Mouse (Mus musculus) stomach, embryonic 15.5 days (tissue): ENCODE data around the gene Nkd2. TPM values are rescaled to one million over a fixed set of nuclear protein-coding genes. Genes with fewer than 3 reads are reported as not detected.

Experiments
- ATAC-seq: fragments of 200-750 bp; cut with Nextera tagmentation; 2 replicates; pipeline ENCODE4 v1.8.0; 2017; ENCODE audit warnings: low read depth, moderate number of reproducible peaks, moderate TSS enrichment; ENCODE audit not compliant: insufficient read depth, low FRiP score
- H3K27ac ChIP-seq: fragments of 300-500 bp; sonication (generic); 2 replicates; pipeline ENCODE4 v1.5.1; 2015; ENCODE audit warnings: mild to moderate bottlenecking, inconsistent platforms
- H3K27me3 ChIP-seq: fragments of 300-500 bp; sonication (generic); replicated peaks from 2 replicates; pipeline ENCODE4 v1.6.1; 2015; ENCODE audit warnings: inconsistent platforms
- H3K36me3 ChIP-seq: fragments of 300-500 bp; sonication (generic); 2 replicates; pipeline ENCODE4 v1.6.1; 2015; ENCODE audit warnings: inconsistent platforms
- H3K4me1 ChIP-seq: fragments of 300-500 bp; sonication (generic); 2 replicates; pipeline ENCODE4 v1.6.1; 2015; ENCODE audit warnings: inconsistent platforms
- H3K4me2 ChIP-seq: fragments of 300-500 bp; sonication (generic); 2 replicates; pipeline ENCODE4 v1.6.1; 2015; ENCODE audit warnings: mild to moderate bottlenecking, inconsistent platforms
- H3K4me3 ChIP-seq: fragments of 300-500 bp; sonication (generic); replicated peaks from 2 replicates; pipeline ENCODE4 v1.5.1; 2015; ENCODE audit warnings: inconsistent platforms
- H3K9ac ChIP-seq: fragments of 300-500 bp; sonication (generic); 2 replicates; pipeline ENCODE4 v1.6.1; 2015; ENCODE audit warnings: inconsistent platforms
- H3K9me3 ChIP-seq: fragments of 300-500 bp; sonication (generic); 2 replicates; pipeline ENCODE4 v1.6.1; 2016; ENCODE audit warnings: inconsistent platforms
- WGBS: fragments of 180-500 bp; shearing (Covaris S2); methylation state at CpG from one replicate; pipeline ENCODE4 v1.1.7; 2015; 5-methylcytosine and 5-hydroxymethylcytosine counted together
- polyA plus RNA-seq: library from polyadenylated mRNA; unstranded; fragments of >200 nt; fragmentation: Nextera tagmentation; extraction: Ambion mirVana; gene quantifications from 2 replicates; pipeline ENCODE4 v1.2.1, GENCODE M21; 2015

Gene Nkd2
- polyA plus RNA-seq, 1 experiment from 2014 or later, result 4.1 TPM

- no peak overlapping the region for H3K27ac ChIP-seq
- 92% methylated on average over 7 of the region's 7 CpGs for WGBS
Observed at GRCm38 (mm10) chr13:73814181-73814580, 33.2 kb downstream of the Nkd2 start.

GRCm38 (mm10) chr13:73812936-73813335 is 34.5 kb downstream of the Nkd2 start:
- WGBS, result 86% methylated on average over 3 of the region's 3 CpGs
- Histone ChIP-seq H3K36me3 (peaks cover 22% of the 10 kb centered on the region; the same call in 1 of the 2 replicates), H3K4me1 (no peaks in the 10 kb centered on the region; the same call in 1 of the 2 replicates), H3K27ac (no peak overlapping the region), H3K4me3 (no peak overlapping the region), H3K9me3 (no peaks in the 10 kb centered on the region), H3K9ac (no peak overlapping the region), H3K27me3 (no peaks in the 10 kb centered on the region), H3K4me2 (no peak overlapping the region)
- no peak for ATAC-seq

More at GRCm38 (mm10) chr13:73814181-73814580, 33.2 kb downstream of the Nkd2 start:
- Histone ChIP-seq H3K4me3 (no peak overlapping the region), H3K9ac (no peak overlapping the region), H3K36me3 (0 out of 2 replicates have a peak, but pooled peaks cover 18% of the 10 kb centered on the region), H3K9me3 (no peaks in the 10 kb centered on the region), H3K4me1 (no peaks in the 10 kb centered on the region; the same call in 1 of the 2 replicates), H3K27me3 (no peaks in the 10 kb centered on the region), H3K4me2 (no peak overlapping the region)
- no peak for ATAC-seq

- H3K4me2 ChIP-seq, result no peak overlapping the region
- H3K36me3 ChIP-seq, result peaks cover 6% of the 10 kb centered on the region
- H3K9ac ChIP-seq, result no peak overlapping the region
- no peak overlapping the region for H3K4me3 ChIP-seq
- no peaks in the 10 kb centered on the region for H3K4me1 ChIP-seq
- no peaks in the 10 kb centered on the region for H3K9me3 ChIP-seq
- no peak overlapping the region for H3K27ac ChIP-seq
- WGBS, result 91% methylated on average over 5 of the region's 5 CpGs
- ATAC-seq, result no peak
- H3K27me3 ChIP-seq, result no peaks in the 10 kb centered on the region
Observed at GRCm38 (mm10) chr13:73804914-73805313, 42.5 kb downstream of the Nkd2 start.

GRCm38 (mm10) chr13:73803450-73804178 is 43.8 kb downstream of the Nkd2 start:
- Histone ChIP-seq H3K9ac (no peak overlapping the region), H3K4me2 (no peak overlapping the region), H3K27me3 (no peaks in the 10 kb centered on the region), H3K4me1 (no peaks in the 10 kb centered on the region), H3K9me3 (no peaks in the 10 kb centered on the region), H3K4me3 (no peak overlapping the region), H3K36me3 (peaks cover 15% of the 10 kb centered on the region), H3K27ac (peak overlapping the region; percentile 6; the same call in 1 of the 2 replicates)
- 73% methylated on average over 8 of the region's 8 CpGs for WGBS
- ATAC-seq, result peak; percentile 36; the same call in 1 of the 2 replicates

- Histone ChIP-seq H3K4me2 (no peak overlapping the region), H3K4me1 (no peaks in the 10 kb centered on the region), H3K9ac (no peak overlapping the region), H3K27ac (no peak overlapping the region), H3K27me3 (no peaks in the 10 kb centered on the region), H3K36me3 (peaks cover 37% of the 10 kb centered on the region), H3K9me3 (no peaks in the 10 kb centered on the region), H3K4me3 (no peak overlapping the region)
- ATAC-seq, result no peak
- WGBS, result 84% methylated on average over 5 of the region's 5 CpGs
Observed at GRCm38 (mm10) chr13:73799110-73799509, 48.3 kb downstream of the Nkd2 start.

- H3K4me3 ChIP-seq, result no peak overlapping the region
- WGBS, result 87% methylated on average over 5 of the region's 5 CpGs
- no peaks in the 10 kb centered on the region for H3K9me3 ChIP-seq
- no peaks in the 10 kb centered on the region for H3K27me3 ChIP-seq
- H3K4me2 ChIP-seq, result no peak overlapping the region
- H3K9ac ChIP-seq, result no peak overlapping the region
- no peaks in the 10 kb centered on the region for H3K4me1 ChIP-seq
- no peak overlapping the region for H3K27ac ChIP-seq
- ATAC-seq, result no peak
- H3K36me3 ChIP-seq, result peaks cover 43% of the 10 kb centered on the region
Observed at GRCm38 (mm10) chr13:73793171-73793570, 54.3 kb downstream of the Nkd2 start.

- H3K4me2 ChIP-seq, result no peak overlapping the region
- H3K4me3 ChIP-seq, result no peak overlapping the region
- H3K36me3 ChIP-seq, result peaks cover 40% of the 10 kb centered on the region
- H3K9me3 ChIP-seq, result no peaks in the 10 kb centered on the region
- no peak for ATAC-seq
- 96% methylated on average over 4 of the region's 4 CpGs for WGBS
- no peaks in the 10 kb centered on the region for H3K4me1 ChIP-seq
- H3K27ac ChIP-seq, result no peak overlapping the region
- H3K9ac ChIP-seq, result no peak overlapping the region
- no peaks in the 10 kb centered on the region for H3K27me3 ChIP-seq
Observed at GRCm38 (mm10) chr13:73792176-73792575, 55.3 kb downstream of the Nkd2 start.

GRCm38 (mm10) chr13:73782486-73782885 is 64.9 kb downstream of the Nkd2 start:
- ATAC-seq, result no peak
- no peak overlapping the region for H3K4me2 ChIP-seq
- WGBS, result 65% methylated on average over 5 of the region's 5 CpGs
- H3K27me3 ChIP-seq, result no peaks in the 10 kb centered on the region
- no peak overlapping the region for H3K27ac ChIP-seq
- H3K4me1 ChIP-seq, result no peaks in the 10 kb centered on the region
- H3K9me3 ChIP-seq, result no peaks in the 10 kb centered on the region
- H3K36me3 ChIP-seq, result peaks cover 11% of the 10 kb centered on the region; the same call in 1 of the 2 replicates
- no peak overlapping the region for H3K4me3 ChIP-seq
- no peak overlapping the region for H3K9ac ChIP-seq

- Histone ChIP-seq H3K9ac (no peak overlapping the region), H3K27ac (no peak overlapping the region), H3K4me2 (no peak overlapping the region), H3K27me3 (no peaks in the 10 kb centered on the region), H3K4me1 (peaks cover 14% of the 10 kb centered on the region), H3K4me3 (no peak overlapping the region), H3K9me3 (no peaks in the 10 kb centered on the region), H3K36me3 (no peaks in the 10 kb centered on the region)
- WGBS, result 86% methylated on average over 3 of the region's 3 CpGs
- no peak for ATAC-seq
Observed at GRCm38 (mm10) chr13:73777578-73777977, 69.9 kb downstream of the Nkd2 start.

- no peak for ATAC-seq
- Histone ChIP-seq H3K27ac (no peak overlapping the region), H3K4me1 (peaks cover 17% of the 10 kb centered on the region), H3K36me3 (no peaks in the 10 kb centered on the region), H3K4me2 (no peak overlapping the region), H3K27me3 (no peaks in the 10 kb centered on the region), H3K9ac (no peak overlapping the region), H3K4me3 (no peak overlapping the region), H3K9me3 (no peaks in the 10 kb centered on the region)
- WGBS, result 56% methylated on average over 4 of the region's 4 CpGs
Observed at GRCm38 (mm10) chr13:73775786-73776185, 71.6 kb downstream of the Nkd2 start.

- WGBS, result 54% methylated on average over 4 of the region's 4 CpGs
- Histone ChIP-seq H3K27me3 (no peaks in the 10 kb centered on the region), H3K36me3 (no peaks in the 10 kb centered on the region), H3K4me2 (no peak overlapping the region), H3K4me1 (peaks cover 26% of the 10 kb centered on the region), H3K27ac (peak overlapping the region; percentile 12; the same call in 1 of the 2 replicates), H3K4me3 (no peak overlapping the region), H3K9me3 (no peaks in the 10 kb centered on the region), H3K9ac (no peak overlapping the region)
- ATAC-seq, result no peak
Observed at GRCm38 (mm10) chr13:73773519-73774205, 73.8 kb downstream of the Nkd2 start.

GRCm38 (mm10) chr13:73772655-73773054 is 74.8 kb downstream of the Nkd2 start:
- peaks cover 27% of the 10 kb centered on the region for H3K4me1 ChIP-seq
- no peak overlapping the region for H3K4me3 ChIP-seq
- H3K36me3 ChIP-seq, result no peaks in the 10 kb centered on the region
- H3K4me2 ChIP-seq, result no peak overlapping the region
- no peaks in the 10 kb centered on the region for H3K9me3 ChIP-seq
- no peak overlapping the region for H3K9ac ChIP-seq
- ATAC-seq, result no peak
- 34% methylated on average over 2 of the region's 2 CpGs for WGBS
- H3K27ac ChIP-seq, result 0 out of 2 replicates have a peak overlapping the region, but pooled peaks have one; percentile 3
- no peaks in the 10 kb centered on the region for H3K27me3 ChIP-seq
